Mouse (Mus musculus): ENCODE results near the gene Shisa7. TPM values are rescaled to one million over a fixed set of nuclear protein-coding genes. Genes with fewer than 3 reads are reported as not detected.

The Shisa7 gene
- total and polyA plus RNA-seq, 2 experiments, result under 0.01 to 0.12 TPM

DNA sequence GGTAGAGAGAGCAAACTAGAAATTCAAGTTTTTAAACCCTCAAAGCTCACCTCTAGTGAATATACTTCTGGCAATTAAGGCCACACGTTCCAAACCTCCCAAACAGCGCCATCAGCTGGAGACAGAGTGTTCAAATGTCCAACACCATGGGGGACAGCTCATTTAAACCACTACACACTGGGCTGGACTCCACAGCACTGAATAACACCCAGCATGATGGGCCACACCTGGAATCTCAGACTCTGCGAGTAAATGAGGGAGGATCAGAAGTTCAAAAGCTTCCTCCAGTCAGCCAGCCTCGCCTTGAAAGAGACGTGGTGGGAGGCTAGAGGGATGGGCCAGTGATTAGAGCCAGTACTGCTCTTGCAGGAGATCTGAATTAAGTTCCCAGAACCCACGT, 25.6 kb upstream of the Shisa7 start, which contains the start of gene Isoc2b:
Gene Isoc2b (minus strand): TSS at position 126 of the 400 bp plus-strand sequence.
- Histone ChIP-seq H3K79me2 (ENCODE audit: control insufficient read depth, insufficient read depth, low read length) (no peaks in the 10 kb centered on the region), H3K4me1 (ENCODE audit: control insufficient read depth, insufficient read depth, low read length) (0 out of 2 replicates have a peak, but pooled peaks cover 3% of the 10 kb centered on the region), H3K27me3 (ENCODE audit: control insufficient read depth, insufficient read depth, low read length) (no peaks in the 10 kb centered on the region), H3K9ac (ENCODE audit: low read depth, low read length) (no peak within 1 kb of the TSS), H3K27ac (replicated peaks; ENCODE audit: insufficient read depth, low read depth, low read length) (no peak within 1 kb of the TSS), H3K4me3 (ENCODE audit: insufficient read depth, low read depth, low read length) (no peak within 1 kb of the TSS), H3K36me3 (ENCODE audit: control insufficient read depth, insufficient read depth, low read length) (no peaks in the 10 kb centered on the region)
- TF ChIP-seq CTCF (IDR thresholded peaks at IDR 0.05; ENCODE audit: low read depth, low read length) (no peak), POLR2A (IDR thresholded peaks at IDR 0.05; ENCODE audit: extremely low read depth, insufficient read depth, low read length) (no peak)
- DNase-seq (ENCODE audit: extremely low read depth, low read depth, low spot score), result no peak
- 67% methylated on average over 6 of the region's 6 CpGs for WGBS

DNA sequence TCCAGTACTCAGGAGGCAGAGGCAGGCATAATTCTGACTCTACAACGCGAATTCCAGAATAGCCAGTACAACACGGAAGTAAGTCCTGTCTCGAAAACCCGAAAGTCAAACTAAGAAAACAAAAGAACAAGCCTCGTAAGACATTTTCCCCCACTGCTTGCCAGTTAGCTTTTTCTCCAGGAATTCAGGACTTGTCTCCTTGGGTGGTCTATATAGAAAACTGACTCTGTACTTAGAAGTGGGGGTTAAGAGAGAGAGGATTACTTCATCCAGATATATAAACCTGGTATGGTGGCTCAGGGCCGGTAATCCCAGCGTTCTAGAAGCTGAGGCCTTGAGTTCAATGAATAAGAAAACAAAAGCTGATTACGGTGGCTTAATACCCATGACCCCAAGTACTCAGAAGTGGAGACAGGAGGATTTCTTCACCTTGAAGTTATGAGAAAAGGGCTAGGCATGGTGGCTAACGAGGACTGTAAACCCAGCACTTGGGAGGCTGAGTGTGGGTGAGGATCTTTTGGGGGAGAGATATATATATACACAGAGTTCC, 22.2 kb upstream of the Shisa7 start:
- Histone ChIP-seq H3K4me1 (ENCODE audit: control insufficient read depth, insufficient read depth, low read length) (peaks cover 15% of the 10 kb centered on the region), H3K27ac (replicated peaks; ENCODE audit: insufficient read depth, low read depth, low read length) (peak overlapping the region; percentile 77), H3K36me3 (ENCODE audit: control insufficient read depth, insufficient read depth, low read length) (no peaks in the 10 kb centered on the region), H3K27me3 (ENCODE audit: control insufficient read depth, insufficient read depth, low read length) (no peaks in the 10 kb centered on the region), H3K4me3 (ENCODE audit: insufficient read depth, low read depth, low read length) (peak overlapping the region; percentile 46), H3K79me2 (ENCODE audit: control insufficient read depth, insufficient read depth, low read length) (no peaks in the 10 kb centered on the region), H3K9ac (ENCODE audit: low read depth, low read length) (peak overlapping the region; percentile 67)
- TF ChIP-seq POLR2A (IDR thresholded peaks at IDR 0.05; ENCODE audit: extremely low read depth, insufficient read depth, low read length), result no peak
- TF ChIP-seq CTCF (IDR thresholded peaks at IDR 0.05; ENCODE audit: low read depth, low read length), result no peak
- WGBS, result 20% methylated on average over 10 of the region's 10 CpGs
- DNase-seq (ENCODE audit: extremely low read depth, low read depth, low spot score), result no peak

DNA sequence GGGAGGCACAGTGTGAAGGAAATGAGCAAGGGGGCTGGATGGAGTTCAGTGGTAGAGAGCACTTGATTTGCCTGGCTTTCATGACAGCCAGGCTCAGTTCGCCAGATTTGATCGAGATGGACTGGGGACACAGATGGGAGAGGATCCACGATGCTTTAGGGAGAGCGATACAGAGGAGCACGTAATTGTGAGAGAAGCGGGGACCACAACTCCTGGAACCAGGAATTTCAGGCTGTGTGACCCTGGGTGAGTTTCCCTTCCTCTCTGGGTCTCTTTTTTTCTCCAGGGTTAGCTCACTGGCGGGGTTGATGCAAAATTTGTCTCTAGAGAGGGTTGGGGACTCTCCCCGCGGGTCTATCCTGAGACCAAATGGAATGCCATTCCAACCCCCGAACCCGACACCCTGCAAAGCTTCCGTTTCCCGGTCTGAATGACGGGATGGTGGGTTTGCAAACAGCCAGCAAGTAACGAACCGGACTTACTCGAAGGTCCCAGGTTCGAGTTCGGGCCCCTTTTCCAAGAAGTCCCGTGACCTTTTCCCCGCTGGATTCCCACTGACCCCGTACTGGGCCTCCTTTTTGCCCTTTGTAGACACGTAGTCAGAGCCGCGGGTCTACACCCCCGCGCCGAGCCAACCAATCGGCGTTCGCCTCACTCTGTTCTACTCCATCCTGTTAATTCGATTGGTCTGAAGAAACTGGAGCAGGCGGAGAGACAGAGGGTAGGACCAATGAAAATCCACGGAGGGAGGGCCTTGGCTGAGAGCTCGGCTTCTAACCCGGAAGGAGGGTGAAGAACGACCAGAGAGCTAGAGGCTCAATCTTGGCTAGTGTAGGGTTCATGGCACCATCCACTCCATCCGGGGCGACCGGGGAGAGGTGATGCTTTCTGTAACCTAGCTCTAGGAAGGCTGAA, 21.3 kb upstream of the Shisa7 start:
- no peak for TF ChIP-seq CTCF (IDR thresholded peaks at IDR 0.05; ENCODE audit: low read depth, low read length)
- peak; percentile 85 for TF ChIP-seq POLR2A (IDR thresholded peaks at IDR 0.05; ENCODE audit: extremely low read depth, insufficient read depth, low read length)
- peak; percentile 99 for DNase-seq (ENCODE audit: extremely low read depth, low read depth, low spot score)
- H3K9ac ChIP-seq (ENCODE audit: low read depth, low read length), result peak overlapping the region; percentile 85
- no peaks in the 10 kb centered on the region for H3K79me2 ChIP-seq (ENCODE audit: control insufficient read depth, insufficient read depth, low read length)
- H3K27ac ChIP-seq (replicated peaks; ENCODE audit: insufficient read depth, low read depth, low read length), result peak overlapping the region; percentile 96
- H3K4me1 ChIP-seq (ENCODE audit: control insufficient read depth, insufficient read depth, low read length), result peaks cover 15% of the 10 kb centered on the region
- no peaks in the 10 kb centered on the region for H3K27me3 ChIP-seq (ENCODE audit: control insufficient read depth, insufficient read depth, low read length)
- 3% methylated on average over 40 of the region's 40 CpGs for WGBS
- H3K36me3 ChIP-seq (ENCODE audit: control insufficient read depth, insufficient read depth, low read length), result no peaks in the 10 kb centered on the region
- peak overlapping the region; percentile 61 for H3K4me3 ChIP-seq (ENCODE audit: insufficient read depth, low read depth, low read length)

DNA sequence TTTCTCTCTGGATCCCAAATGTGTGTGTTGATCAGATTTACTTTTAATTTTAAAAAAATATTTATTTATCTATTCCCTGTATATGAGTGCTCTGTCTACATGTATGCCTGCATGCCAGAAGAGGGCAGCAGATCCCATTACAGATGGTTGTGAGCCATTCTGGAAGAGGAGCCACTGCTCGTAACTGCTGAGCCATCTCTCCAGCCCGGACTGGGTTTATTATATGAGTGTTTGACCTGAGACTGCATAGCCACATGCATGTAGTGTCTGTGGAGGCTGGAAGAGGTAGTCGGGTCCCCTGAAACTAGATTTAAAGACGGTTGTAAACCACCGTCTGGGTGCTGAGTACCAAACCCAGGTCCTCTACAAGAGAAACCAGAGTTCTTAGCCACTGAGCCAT, 20.6 kb upstream of the Shisa7 start:
- peak overlapping the region; percentile 61 for H3K4me3 ChIP-seq (ENCODE audit: insufficient read depth, low read depth, low read length)
- 51% methylated on average over 5 of the region's 5 CpGs for WGBS
- H3K79me2 ChIP-seq (ENCODE audit: control insufficient read depth, insufficient read depth, low read length), result no peaks in the 10 kb centered on the region
- H3K36me3 ChIP-seq (ENCODE audit: control insufficient read depth, insufficient read depth, low read length), result no peaks in the 10 kb centered on the region
- peaks cover 15% of the 10 kb centered on the region for H3K4me1 ChIP-seq (ENCODE audit: control insufficient read depth, insufficient read depth, low read length)
- H3K9ac ChIP-seq (ENCODE audit: low read depth, low read length), result peak overlapping the region; percentile 85
- peak; percentile 68 for DNase-seq (ENCODE audit: extremely low read depth, low read depth, low spot score)
- TF ChIP-seq CTCF (IDR thresholded peaks at IDR 0.05; ENCODE audit: low read depth, low read length), result peak; percentile 68
- no peak for TF ChIP-seq POLR2A (IDR thresholded peaks at IDR 0.05; ENCODE audit: extremely low read depth, insufficient read depth, low read length)
- H3K27ac ChIP-seq (replicated peaks; ENCODE audit: insufficient read depth, low read depth, low read length), result peak overlapping the region; percentile 96
- H3K27me3 ChIP-seq (ENCODE audit: control insufficient read depth, insufficient read depth, low read length), result no peaks in the 10 kb centered on the region

DNA sequence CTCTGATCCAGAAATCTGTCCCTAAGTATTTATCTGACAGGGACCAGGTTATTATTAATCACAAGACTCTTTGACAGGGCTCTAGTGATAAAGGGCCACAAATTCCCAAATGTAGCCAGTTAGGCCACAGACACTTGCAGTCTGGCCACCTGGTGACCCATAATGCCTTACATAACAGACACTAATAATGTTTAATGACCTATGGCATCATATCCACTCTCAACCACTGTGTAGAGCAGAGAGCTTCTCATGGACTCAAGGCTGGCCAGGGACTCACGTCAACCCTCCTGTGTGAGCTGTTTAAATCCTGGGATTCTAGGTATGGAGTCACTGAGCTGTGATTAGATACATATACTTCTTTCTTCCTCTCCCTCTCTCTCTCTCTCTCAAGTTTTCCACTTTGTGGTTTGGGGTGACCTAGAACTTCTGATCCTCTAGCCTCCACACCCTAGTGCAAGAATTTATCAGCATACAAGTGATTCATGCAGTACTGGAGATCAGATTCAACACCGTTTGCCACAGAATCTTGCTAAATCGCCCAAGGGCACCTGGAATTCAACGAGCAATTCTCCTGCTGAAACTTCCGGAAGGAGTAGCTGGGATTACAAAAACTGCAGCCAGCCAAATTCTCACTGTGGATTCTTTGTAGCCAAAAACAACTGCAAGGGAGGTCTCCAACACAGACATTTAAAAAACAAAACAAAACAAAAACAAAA, 19.8 kb upstream of the Shisa7 start:
- no peak overlapping the region for H3K4me3 ChIP-seq (ENCODE audit: insufficient read depth, low read depth, low read length)
- TF ChIP-seq CTCF (IDR thresholded peaks at IDR 0.05; ENCODE audit: low read depth, low read length) (no peak), POLR2A (IDR thresholded peaks at IDR 0.05; ENCODE audit: extremely low read depth, insufficient read depth, low read length) (no peak)
- no peaks in the 10 kb centered on the region for H3K79me2 ChIP-seq (ENCODE audit: control insufficient read depth, insufficient read depth, low read length)
- WGBS, result 29% methylated on average over 5 of the region's 5 CpGs
- no peak overlapping the region for H3K9ac ChIP-seq (ENCODE audit: low read depth, low read length)
- H3K36me3 ChIP-seq (ENCODE audit: control insufficient read depth, insufficient read depth, low read length), result no peaks in the 10 kb centered on the region
- no peaks in the 10 kb centered on the region for H3K27me3 ChIP-seq (ENCODE audit: control insufficient read depth, insufficient read depth, low read length)
- peak; percentile 50 for DNase-seq (ENCODE audit: extremely low read depth, low read depth, low spot score)
- H3K27ac ChIP-seq (replicated peaks; ENCODE audit: insufficient read depth, low read depth, low read length), result peak overlapping the region; percentile 89
- peaks cover 19% of the 10 kb centered on the region for H3K4me1 ChIP-seq (ENCODE audit: control insufficient read depth, insufficient read depth, low read length)
